Mouse (Mus musculus) bone marrow macrophage, adult 2 months (primary cell): ENCODE measurements around the gene Tspan4.

Source experiments
- CTCF ChIP-seq: IDR thresholded peaks from 2 replicates; pipeline ENCODE4 v1.5.1; 2012; ENCODE audit warnings: low read depth, mild to moderate bottlenecking, low read length, moderate library complexity
- POLR2A ChIP-seq: IDR thresholded peaks from 2 replicates; pipeline ENCODE4 v1.6.1; 2012; ENCODE audit warnings: mild to moderate bottlenecking, low read depth, low read length, borderline replicate concordance

GRCm38 (mm10) chr7:141495940-141496339 is 20.9 kb downstream of the Tspan4 start:
- TF ChIP-seq POLR2A (no peak), CTCF (no peak)
